In genomic region chr12:100099971-100100706, GRCm38 (mm10) we compare ENCODE assay signal across 10 mouse cellular contexts. TPM values are rescaled to one million over a fixed set of nuclear protein-coding genes. Genes with fewer than 3 reads are reported as not detected.
DNase-seq lines count a peak whose midpoint lies in the region; ATAC-seq and TF ChIP-seq lines count a peak whose summit lies in the region.
"Had no signal": no experiment of that assay in that cellular context is flagged by ENCODE, and none has a peak within 500 bp of the region (broad histone marks: within the 10 kb centered on the region; RNA-seq: fewer than 3 reads in every experiment).

No protein-coding gene starts in this region.

- ATAC-seq in forebrain, embryonic 15.5 days (replicated peaks) = peak; percentile 60; the same call in 1 of the 2 replicates
- ATAC-seq: inflammation-experienced regulatory T-cells, adult 6 months had no signal

- H3K27me3 ChIP-seq in forebrain, embryonic 15.5 days = no peaks in the 10 kb centered on the region
- H3K27me3 ChIP-seq in thymus, adult 2 months (ENCODE audit: control insufficient read depth, insufficient read depth, low read length) = no peaks in the 10 kb centered on the region
- H3K27me3 ChIP-seq: limb, embryonic 12.5 days had no signal

- DNase-seq in left cerebral cortex, postnatal 10 days (ENCODE audit: extremely low spot score in 1 of 2, low spot score in 2 of 2) = peak; percentile 40 to 46
- no peak for DNase-seq in left cerebral cortex, adult 9 months (ENCODE audit: low spot score in 2 of 2)
- peak; percentile 50 for DNase-seq in brain, adult 2 months (ENCODE audit: low read depth, low spot score)
- DNase-seq in layer of hippocampus, postnatal 10 days (ENCODE audit: low spot score in 2 of 2) = peak; percentile 60 to 66
- DNase-seq in B cell, adult 2 months = no peak
- DNase-seq in thymus, adult 2 months = no peak
- no peak for DNase-seq in adrenal gland, postnatal 36 days

- H3K36me3 ChIP-seq in forebrain, embryonic 15.5 days = no peaks in the 10 kb centered on the region
- no peaks in the 10 kb centered on the region for H3K36me3 ChIP-seq in thymus, adult 2 months (ENCODE audit: control insufficient read depth, insufficient read depth, low read length)
- H3K36me3 ChIP-seq: limb, embryonic 12.5 days had no signal

- no peak overlapping the region for H3K27ac ChIP-seq in forebrain, embryonic 15.5 days (replicated peaks)
- H3K27ac ChIP-seq in thymus, adult 2 months (ENCODE audit: control insufficient read depth, insufficient read depth, low read length) = no peak overlapping the region
- H3K27ac ChIP-seq: limb, embryonic 12.5 days had no signal

- no peak for TF ChIP-seq POLR2A in thymus, adult 2 months (IDR thresholded peaks at IDR 0.05; ENCODE audit: control insufficient read depth, extremely low read depth, insufficient read depth, low read length, poor library complexity)

- no peaks in the 10 kb centered on the region for H3K4me1 ChIP-seq in forebrain, embryonic 15.5 days
- H3K4me1 ChIP-seq in thymus, adult 2 months (replicated peaks; ENCODE audit: control insufficient read depth, insufficient read depth, low read length) = peaks cover 6% of the 10 kb centered on the region
- H3K4me1 ChIP-seq: limb, embryonic 12.5 days had no signal

- no peaks in the 10 kb centered on the region for H3K9me3 ChIP-seq in forebrain, embryonic 15.5 days
- H3K9me3 ChIP-seq: limb, embryonic 12.5 days had no signal

- no peak overlapping the region for H3K4me3 ChIP-seq in forebrain, embryonic 15.5 days
- no peak overlapping the region for H3K4me3 ChIP-seq in thymus, adult 2 months (ENCODE audit: control insufficient read depth, insufficient read depth, low read length)
- H3K4me3 ChIP-seq: limb, embryonic 12.5 days had no signal

- intact Hi-C loops in left cerebral cortex, postnatal 10 days (cut with DNase I) = loop anchor here (5.0 kb wide), 1 partner anchor 198 kb away; no protein-coding TSS in a partner anchor

- no peak overlapping the region for H3K9ac ChIP-seq in forebrain, embryonic 15.5 days (replicated peaks)
- H3K9ac ChIP-seq: limb, embryonic 12.5 days had no signal

- no peak for TF ChIP-seq CTCF in thymus, adult 2 months (IDR thresholded peaks at IDR 0.05; ENCODE audit: borderline replicate concordance, control insufficient read depth, extremely low read depth, insufficient read depth, low read length, poor library complexity)

- WGBS in forebrain, embryonic 15.5 days = 65% methylated on average over 3 of the region's 3 CpGs
- WGBS in thymus, adult 2 months = 90% methylated on average over 3 of the region's 3 CpGs

- H3K4me2 ChIP-seq in forebrain, embryonic 15.5 days (replicated peaks) = no peak overlapping the region
- H3K4me2 ChIP-seq: limb, embryonic 12.5 days had no signal

RNA-seq across cellular contexts. Expression of gene Psmc1, which starts 9.8 kb away (rescaled TPM):
- 100 to 1,000 TPM; 192 to 193 TPM for total RNA-seq in left cerebral cortex, postnatal 10 days (2021)
- 272 and 277 TPM in 2 replicates for polyA plus RNA-seq in forebrain, embryonic 15.5 days (2015; fragmentation: Nextera tagmentation; extraction: Ambion mirVana)
- total RNA-seq in layer of hippocampus, postnatal 10 days (2021) = 100 to 1,000 TPM; 207 to 211 TPM
- polyA plus RNA-seq in thymus, adult 2 months (2012; rRNA removed) = 45.3 and 46.8 TPM in 2 replicates
- total RNA-seq in adrenal gland, postnatal 36 days (2021) = 100 to 1,000 TPM; 212 to 241 TPM

RNA-seq across cellular contexts. Expression of gene Nrde2, which starts 59.3 kb away (rescaled TPM):
- 10 to 100 TPM; 12.9 to 14.9 TPM for total RNA-seq in left cerebral cortex, postnatal 10 days (2021)
- 16.5 and 16.6 TPM in 2 replicates for polyA plus RNA-seq in forebrain, embryonic 15.5 days (2015; fragmentation: Nextera tagmentation; extraction: Ambion mirVana)
- 10 to 100 TPM; 17.1 to 19.0 TPM for total RNA-seq in layer of hippocampus, postnatal 10 days (2021)
- polyA plus RNA-seq in thymus, adult 2 months (2012; rRNA removed) = 19.0 and 23.0 TPM in 2 replicates
- 10 to 100 TPM; 11.6 to 20.2 TPM for total RNA-seq in adrenal gland, postnatal 36 days (2021)

Comparison
In these comparisons a context has a peak if more than half of its experiments do, and no peak if none do; other contexts are left out.
1. DNase-seq: peak in left cerebral cortex, postnatal 10 days (2 of 2), brain, adult 2 months (single experiment) and layer of hippocampus, postnatal 10 days (2 of 2); none in left cerebral cortex, adult 9 months (0 of 2), B cell, adult 2 months (0 of 2), thymus, adult 2 months (single experiment) and adrenal gland, postnatal 36 days (0 of 2).